Mouse (Mus musculus) kidney, embryonic 15.5 days (tissue): Measurements from ENCODE around the gene Cacna1i. TPM values are rescaled to one million over a fixed set of nuclear protein-coding genes. Genes with fewer than 3 reads are reported as not detected.

Source experiments
- ATAC-seq: fragments of 200-750 bp; cut with Nextera tagmentation; replicated peaks from 2 replicates; pipeline ENCODE4 v1.8.0; 2017; ENCODE audit warnings: moderate TSS enrichment; ENCODE audit not compliant: low FRiP score
- H3K27ac ChIP-seq: fragments of 300-500 bp; sonication (generic); 2 replicates; pipeline ENCODE4 v1.5.1; 2015; ENCODE audit warnings: mild to moderate bottlenecking, inconsistent platforms
- H3K27me3 ChIP-seq: fragments of 300-500 bp; sonication (generic); 2 replicates; pipeline ENCODE4 v1.6.1; 2015; ENCODE audit warnings: inconsistent platforms
- H3K36me3 ChIP-seq: fragments of 300-500 bp; sonication (generic); 2 replicates; pipeline ENCODE4 v1.6.1; 2015; ENCODE audit warnings: inconsistent platforms
- H3K4me1 ChIP-seq: fragments of 300-500 bp; sonication (generic); 2 replicates; pipeline ENCODE4 v1.6.1; 2015; ENCODE audit warnings: inconsistent platforms
- H3K4me2 ChIP-seq: fragments of 300-500 bp; sonication (generic); 2 replicates; pipeline ENCODE4 v1.6.1; 2015; ENCODE audit warnings: moderate library complexity, mild to moderate bottlenecking, inconsistent platforms
- H3K4me3 ChIP-seq: fragments of 300-500 bp; sonication (generic); replicated peaks from 2 replicates; pipeline ENCODE4 v1.5.1; 2015; ENCODE audit warnings: mild to moderate bottlenecking, inconsistent platforms
- H3K9ac ChIP-seq: fragments of 300-500 bp; sonication (generic); 2 replicates; pipeline ENCODE4 v1.6.1; 2015; ENCODE audit warnings: mild to moderate bottlenecking, inconsistent platforms
- H3K9me3 ChIP-seq: fragments of 300-500 bp; sonication (generic); replicated peaks from 2 replicates; pipeline ENCODE4 v1.6.1; 2016; ENCODE audit warnings: inconsistent platforms
- WGBS: fragments of 180-500 bp; shearing (Covaris S2); methylation state at CpG from one replicate; pipeline ENCODE4 v1.1.7; 2015; ENCODE audit warnings: mixed read lengths; 5-methylcytosine and 5-hydroxymethylcytosine counted together
- polyA plus RNA-seq: library from polyadenylated mRNA; unstranded; fragments of >200 nt; fragmentation: Nextera tagmentation; extraction: Ambion mirVana; gene quantifications from 2 replicates; pipeline ENCODE4 v1.2.1, GENCODE M21; 2015

The Cacna1i gene
- polyA plus RNA-seq, 1 experiment from 2014 or later, result 0.03 TPM

- WGBS, result 45% methylated on average over 10 of the region's 10 CpGs
- ATAC-seq, result no peak
Observed at GRCm38 (mm10) chr15:80343031-80343430, 56.0 kb downstream of the Cacna1i start.

GRCm38 (mm10) chr15:80343731-80344130 is 56.7 kb downstream of the Cacna1i start:
- H3K9ac ChIP-seq, result no peak overlapping the region
- no peaks in the 10 kb centered on the region for H3K27me3 ChIP-seq
- 95% methylated on average over 5 of the region's 5 CpGs for WGBS

More at GRCm38 (mm10) chr15:80343031-80343430, 56.0 kb downstream of the Cacna1i start:
- Histone ChIP-seq H3K4me2 (no peak overlapping the region), H3K27me3 (no peaks in the 10 kb centered on the region), H3K4me3 (no peak overlapping the region), H3K9ac (no peak overlapping the region), H3K4me1 (peaks cover 5% of the 10 kb centered on the region; the same call in 1 of the 2 replicates), H3K27ac (no peak overlapping the region), H3K36me3 (no peaks in the 10 kb centered on the region), H3K9me3 (no peaks in the 10 kb centered on the region)

GRCm38 (mm10) chr15:80346510-80346909 is 59.5 kb downstream of the Cacna1i start:
- Histone ChIP-seq H3K9ac (no peak overlapping the region), H3K4me1 (peaks cover 5% of the 10 kb centered on the region; the same call in 1 of the 2 replicates), H3K27ac (no peak overlapping the region), H3K9me3 (no peaks in the 10 kb centered on the region), H3K36me3 (no peaks in the 10 kb centered on the region), H3K4me2 (no peak overlapping the region), H3K27me3 (no peaks in the 10 kb centered on the region), H3K4me3 (no peak overlapping the region)
- 66% methylated on average over 7 of the region's 7 CpGs for WGBS
- no peak for ATAC-seq

More at GRCm38 (mm10) chr15:80343731-80344130, 56.7 kb downstream of the Cacna1i start:
- Histone ChIP-seq H3K4me2 (no peak overlapping the region), H3K4me1 (peaks cover 5% of the 10 kb centered on the region; the same call in 1 of the 2 replicates), H3K9me3 (no peaks in the 10 kb centered on the region), H3K27ac (no peak overlapping the region), H3K36me3 (no peaks in the 10 kb centered on the region), H3K4me3 (no peak overlapping the region)
- ATAC-seq, result no peak

GRCm38 (mm10) chr15:80350431-80350830 is 63.4 kb downstream of the Cacna1i start:
- WGBS, result 69% methylated on average over 5 of the region's 5 CpGs
- no peaks in the 10 kb centered on the region for H3K27me3 ChIP-seq
- H3K36me3 ChIP-seq, result no peaks in the 10 kb centered on the region
- H3K9me3 ChIP-seq, result no peaks in the 10 kb centered on the region
- no peak overlapping the region for H3K4me3 ChIP-seq
- no peak for ATAC-seq
- no peak overlapping the region for H3K27ac ChIP-seq
- no peaks in the 10 kb centered on the region for H3K4me1 ChIP-seq
- no peak overlapping the region for H3K9ac ChIP-seq
- H3K4me2 ChIP-seq, result no peak overlapping the region

GRCm38 (mm10) chr15:80358798-80359197 is 71.8 kb downstream of the Cacna1i start:
- no peaks in the 10 kb centered on the region for H3K4me1 ChIP-seq
- H3K4me2 ChIP-seq, result no peak overlapping the region
- no peaks in the 10 kb centered on the region for H3K36me3 ChIP-seq
- H3K9ac ChIP-seq, result no peak overlapping the region
- no peaks in the 10 kb centered on the region for H3K9me3 ChIP-seq
- no peak overlapping the region for H3K27ac ChIP-seq
- H3K27me3 ChIP-seq, result no peaks in the 10 kb centered on the region
- no peak overlapping the region for H3K4me3 ChIP-seq
- 90% methylated on average over 19 of the region's 19 CpGs for WGBS
- no peak for ATAC-seq

- Histone ChIP-seq H3K36me3 (no peaks in the 10 kb centered on the region), H3K27ac (no peak overlapping the region), H3K4me2 (no peak overlapping the region), H3K27me3 (peaks cover 9% of the 10 kb centered on the region; the same call in 1 of the 2 replicates), H3K4me3 (no peak overlapping the region), H3K4me1 (peaks cover 6% of the 10 kb centered on the region), H3K9ac (no peak overlapping the region), H3K9me3 (no peaks in the 10 kb centered on the region)
- ATAC-seq, result no peak
- WGBS, result 88% methylated on average over 15 of the region's 15 CpGs
Observed at GRCm38 (mm10) chr15:80361780-80362508, 74.9 kb downstream of the Cacna1i start.

- Histone ChIP-seq H3K4me2 (no peak overlapping the region), H3K4me1 (peaks cover 12% of the 10 kb centered on the region), H3K9ac (no peak overlapping the region), H3K9me3 (no peaks in the 10 kb centered on the region), H3K36me3 (no peaks in the 10 kb centered on the region), H3K27ac (no peak overlapping the region), H3K27me3 (peaks cover 12% of the 10 kb centered on the region), H3K4me3 (no peak overlapping the region)
- 74% methylated on average over 8 of the region's 8 CpGs for WGBS
- no peak for ATAC-seq
Observed at GRCm38 (mm10) chr15:80362509-80363172, 75.6 kb downstream of the Cacna1i start.

- no peak overlapping the region for H3K4me3 ChIP-seq
- 65% methylated on average over 13 of the region's 13 CpGs for WGBS
- no peaks in the 10 kb centered on the region for H3K9me3 ChIP-seq
- H3K27ac ChIP-seq, result no peak overlapping the region
- H3K4me2 ChIP-seq, result no peak overlapping the region
- no peaks in the 10 kb centered on the region for H3K36me3 ChIP-seq
- H3K4me1 ChIP-seq, result peaks cover 12% of the 10 kb centered on the region
- H3K9ac ChIP-seq, result no peak overlapping the region
- H3K27me3 ChIP-seq, result peaks cover 19% of the 10 kb centered on the region
- ATAC-seq, result no peak
Observed at GRCm38 (mm10) chr15:80363821-80364715, 77.0 kb downstream of the Cacna1i start.

- peak; percentile 43; the same call in 1 of the 2 replicates for ATAC-seq
- peaks cover 12% of the 10 kb centered on the region for H3K4me1 ChIP-seq
- H3K4me3 ChIP-seq, result no peak overlapping the region
- H3K27ac ChIP-seq, result no peak overlapping the region
- H3K4me2 ChIP-seq, result peak overlapping the region; percentile 12; the same call in 1 of the 2 replicates
- no peaks in the 10 kb centered on the region for H3K36me3 ChIP-seq
- peaks cover 19% of the 10 kb centered on the region for H3K27me3 ChIP-seq
- 9% methylated on average over 16 of the region's 16 CpGs for WGBS
- no peak overlapping the region for H3K9ac ChIP-seq
- no peaks in the 10 kb centered on the region for H3K9me3 ChIP-seq
Observed at GRCm38 (mm10) chr15:80366899-80367298, 79.9 kb downstream of the Cacna1i start.

- Histone ChIP-seq H3K4me2 (no peak overlapping the region), H3K4me1 (no peaks in the 10 kb centered on the region)
Observed at GRCm38 (mm10) chr15:80373219-80373964, 86.4 kb downstream of the Cacna1i start.

GRCm38 (mm10) chr15:80374854-80375253 is 87.8 kb downstream of the Cacna1i start:
- WGBS, result 70% methylated on average over 5 of the region's 5 CpGs
- Histone ChIP-seq H3K9me3 (no peaks in the 10 kb centered on the region), H3K4me1 (no peaks in the 10 kb centered on the region), H3K9ac (no peak overlapping the region), H3K36me3 (no peaks in the 10 kb centered on the region), H3K4me3 (no peak overlapping the region), H3K4me2 (no peak overlapping the region), H3K27ac (no peak overlapping the region), H3K27me3 (no peaks in the 10 kb centered on the region)
- ATAC-seq, result no peak

More at GRCm38 (mm10) chr15:80373219-80373964, 86.4 kb downstream of the Cacna1i start:
- Histone ChIP-seq H3K9ac (no peak overlapping the region), H3K4me3 (no peak overlapping the region), H3K36me3 (no peaks in the 10 kb centered on the region), H3K9me3 (no peaks in the 10 kb centered on the region), H3K27me3 (no peaks in the 10 kb centered on the region), H3K27ac (no peak overlapping the region)
- ATAC-seq, result no peak
- WGBS, result 76% methylated on average over 9 of the region's 9 CpGs
